Mouse (Mus musculus) left cerebral cortex, postnatal 14 days (tissue): ENCODE measurements around the gene Id2. TPM values are rescaled to one million over a fixed set of nuclear protein-coding genes. Genes with fewer than 3 reads are reported as not detected.

Experiments used
- DNase-seq, 2 experiments: peaks; one replicate each; pipeline ENCODE4 v3.0.0; 2021 to 2022; ENCODE audit warnings: low spot score in 2 of 2, mixed read lengths in 1 of 2
- intact Hi-C: fragments of 180-260 bp; cut with DNase I; formaldehyde crosslinking; loops from one replicate; pipeline ENCODE4 v1.15.1; 2025
- total RNA-seq, 2 experiments: library from RNA; stranded (reverse); gene quantifications; 2 replicates each; pipeline ENCODE4 v1.2.3; 2021

The Id2 gene
- total RNA-seq, 2 experiments from 2014 or later, result 166 to 175 TPM

DNA sequence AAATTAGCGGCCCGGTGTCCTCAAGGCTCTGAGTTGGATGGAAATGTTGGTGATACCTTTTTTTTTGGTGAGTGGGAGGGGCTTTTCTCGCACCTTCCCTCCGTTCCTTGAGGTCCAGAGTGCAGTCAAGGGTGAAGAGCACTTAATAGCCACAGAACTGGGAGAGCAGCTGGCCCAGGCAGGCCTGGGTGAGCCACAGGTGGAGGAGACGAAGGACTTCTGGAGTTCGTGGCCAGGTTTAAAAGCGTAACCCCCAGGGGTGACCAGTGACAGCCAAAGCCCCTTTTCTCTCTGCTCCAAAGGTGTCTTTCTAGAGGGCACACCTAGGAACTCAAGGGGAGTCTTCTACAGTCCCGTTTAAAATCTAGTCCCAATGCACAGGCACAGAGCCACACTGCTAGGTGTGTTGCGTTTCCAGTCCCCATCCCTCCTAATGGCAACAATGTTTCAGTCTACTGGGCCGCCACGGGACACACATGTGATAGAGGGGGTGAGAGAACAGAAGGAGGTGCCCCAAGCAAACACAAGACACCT is 3.6 kb downstream of the Id2 start:
- no peak for DNase-seq

DNA sequence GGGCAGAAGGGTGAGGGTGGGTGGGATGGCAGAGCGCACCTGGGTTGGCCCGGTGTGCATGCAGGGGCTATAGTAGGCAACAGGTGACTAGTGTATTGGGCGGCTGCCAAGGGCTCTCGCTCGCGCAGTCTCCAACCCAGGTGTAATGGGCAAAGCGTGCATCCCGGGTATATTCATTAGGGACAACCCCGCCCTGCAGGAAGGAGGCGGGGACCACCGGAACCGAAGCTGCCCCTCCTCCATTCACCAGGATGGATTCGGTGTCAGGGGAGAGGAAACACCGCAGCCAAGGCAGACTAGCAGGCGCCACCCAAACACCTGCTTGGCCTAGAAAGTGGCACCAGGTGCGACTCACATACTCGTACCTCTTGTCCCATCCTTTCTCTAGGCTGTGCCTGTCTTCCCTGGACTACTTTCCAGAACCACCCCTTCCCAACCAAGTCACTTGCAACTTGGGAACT is 4.2 kb downstream of the Id2 start:
- intact Hi-C loops, result loop anchor here (1.0 to 10.0 kb wide), 6 partner anchors 323 to 1186 kb away; no protein-coding TSS in a partner anchor
- peak in 1 of 2 experiments; percentile 49 for DNase-seq

More for the DNA sequence above, 3.6 kb downstream of the Id2 start:
- intact Hi-C loops, result loop anchor here (2.0 to 10.0 kb wide), 4 partner anchors 381 to 1185 kb away; no protein-coding TSS in a partner anchor

DNA sequence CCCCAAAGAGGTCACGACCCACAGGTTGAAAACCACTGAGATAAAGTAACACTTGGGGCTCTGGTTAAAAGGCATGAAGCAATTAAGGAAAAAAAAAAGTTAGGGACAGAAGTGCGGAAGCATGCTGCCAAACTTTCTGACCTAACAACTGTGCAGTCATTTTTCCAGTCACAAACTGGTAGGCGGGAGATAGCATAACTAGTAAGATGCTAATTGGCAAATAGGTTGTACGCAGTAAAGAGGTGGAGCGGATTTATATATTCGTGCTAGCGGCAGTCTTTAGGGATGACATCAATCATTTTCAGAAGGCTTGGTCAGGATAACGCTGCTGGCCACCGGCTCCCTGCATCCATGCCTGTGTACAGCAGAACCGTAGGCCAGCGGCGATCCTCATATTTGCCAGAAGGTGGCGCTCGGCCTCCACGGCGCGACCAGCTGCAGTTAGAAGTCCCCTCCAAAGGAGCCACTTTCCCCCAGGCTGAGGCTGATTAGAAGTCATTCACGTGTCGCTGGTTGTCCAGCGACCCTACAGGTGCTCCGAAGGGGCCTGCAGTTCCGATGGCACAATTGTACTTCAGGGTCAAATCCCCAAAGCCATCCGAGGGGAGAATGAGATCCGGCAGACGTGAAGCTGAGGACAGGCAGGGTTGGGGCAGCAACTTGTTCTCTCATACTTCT is 4.8 kb downstream of the Id2 start:
- DNase-seq, result peak; percentile 90 to 95
- intact Hi-C loops, result loop anchor here (1.0 to 10.0 kb wide), 6 partner anchors 323 to 1187 kb away; no protein-coding TSS in a partner anchor

DNA sequence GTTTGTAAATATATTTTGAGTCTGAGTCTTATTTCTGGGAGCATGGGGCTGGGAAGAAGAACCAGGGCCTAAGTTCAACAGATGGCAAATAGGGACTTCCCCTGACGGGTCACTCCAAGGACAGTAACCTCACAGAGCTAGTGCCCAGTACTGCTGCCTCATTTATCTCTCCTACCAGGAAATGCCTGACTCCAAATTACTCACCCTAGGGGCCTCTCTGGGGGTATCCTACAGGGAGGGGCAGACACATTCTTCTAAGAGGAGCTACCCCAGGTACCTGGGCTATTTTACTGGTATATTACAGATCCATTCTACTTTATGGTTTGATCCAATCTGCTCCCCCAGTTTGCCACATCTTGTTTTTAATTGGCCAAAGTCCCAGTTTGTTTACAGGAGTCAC is 7.5 kb downstream of the Id2 start:
- intact Hi-C loops, result no loop called here
- no peak for DNase-seq

DNA sequence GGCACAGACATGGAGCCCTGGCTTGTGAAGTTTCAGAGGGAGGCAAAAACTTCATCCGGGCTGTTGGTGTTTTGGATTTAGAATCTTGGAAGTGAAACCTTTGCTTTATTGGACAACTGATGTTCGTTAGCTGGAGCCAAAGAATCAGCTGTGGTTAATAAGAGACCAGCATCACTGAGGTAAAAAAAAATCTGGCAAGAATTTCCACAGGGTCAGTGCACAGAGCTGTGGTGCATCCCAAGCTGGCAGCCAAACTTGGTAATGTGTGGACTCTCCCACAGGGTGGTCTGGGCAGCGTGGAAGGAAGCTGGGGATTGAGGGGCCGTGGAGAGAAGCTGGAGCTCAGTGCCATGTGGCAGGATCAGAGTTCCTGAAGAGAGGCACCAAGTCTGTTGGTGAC is 10.0 kb downstream of the Id2 start:
- intact Hi-C loops, result no loop called here
- DNase-seq, result no peak

DNA sequence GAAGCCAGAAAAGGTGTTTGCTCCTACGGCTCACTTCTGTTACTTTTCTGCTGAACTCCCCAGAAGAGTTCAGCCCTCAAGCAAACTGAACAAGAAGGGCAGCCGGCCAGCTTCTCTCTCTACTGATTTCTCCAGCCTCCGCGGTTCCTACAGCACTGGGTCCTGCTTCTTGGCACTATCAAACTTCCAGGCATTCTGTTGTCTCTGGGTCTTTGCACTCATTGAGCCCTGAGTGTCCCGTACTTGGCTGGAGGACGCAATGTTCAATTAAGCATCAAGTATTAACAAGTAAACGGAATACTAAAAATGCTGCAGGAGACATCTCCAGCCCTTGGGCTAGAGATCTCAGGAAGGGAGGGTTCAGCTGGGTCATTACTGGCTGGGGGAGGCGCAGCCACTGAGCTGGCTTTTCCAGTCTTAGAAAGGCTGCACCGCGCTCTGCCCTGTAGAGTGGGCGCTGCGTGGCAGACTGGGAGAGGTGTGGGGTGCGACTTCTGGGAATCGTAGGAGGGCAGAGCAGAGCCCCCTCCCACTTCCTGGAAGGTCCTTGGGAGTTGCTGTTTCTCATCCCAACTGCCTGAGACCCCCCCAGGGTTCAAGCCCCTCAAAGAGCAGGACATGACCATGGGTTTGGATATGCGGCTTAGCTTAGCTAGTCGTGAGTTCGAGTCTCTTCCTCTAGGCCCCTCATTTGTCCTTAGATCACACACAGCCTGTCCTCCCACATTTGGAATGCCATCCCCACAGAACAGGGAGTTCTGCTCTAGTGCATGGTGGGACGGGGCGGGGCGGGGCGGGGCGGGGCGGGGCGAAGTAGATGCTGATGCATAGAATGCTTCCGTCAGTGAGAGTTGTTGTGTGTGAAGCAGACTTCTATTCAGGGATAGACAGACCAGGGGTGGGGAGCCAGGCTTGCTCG is 13.4 kb downstream of the Id2 start:
- DNase-seq, result no peak
- intact Hi-C loops, result no loop called here

DNA sequence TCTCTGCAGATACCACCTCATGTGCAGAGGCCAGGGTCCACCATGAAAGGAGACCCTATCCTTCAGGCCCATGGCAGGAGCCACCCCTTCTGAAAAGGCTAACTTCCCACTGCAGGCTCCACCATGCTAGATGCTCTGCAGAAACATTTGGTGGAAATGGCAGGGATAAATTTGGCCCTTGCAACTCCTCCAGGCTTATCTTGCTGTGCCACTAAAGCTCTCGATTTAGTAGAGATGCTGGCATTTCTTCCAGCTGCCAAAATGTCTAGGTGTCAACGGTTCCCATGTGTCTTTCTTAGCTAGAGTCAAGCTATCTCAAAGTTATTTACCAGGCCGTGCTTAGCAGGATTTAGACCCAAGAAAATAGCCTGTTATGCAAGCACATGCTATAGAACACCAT is 22.6 kb downstream of the Id2 start:
- DNase-seq, result peak in 1 of 2 experiments; percentile 57

DNA sequence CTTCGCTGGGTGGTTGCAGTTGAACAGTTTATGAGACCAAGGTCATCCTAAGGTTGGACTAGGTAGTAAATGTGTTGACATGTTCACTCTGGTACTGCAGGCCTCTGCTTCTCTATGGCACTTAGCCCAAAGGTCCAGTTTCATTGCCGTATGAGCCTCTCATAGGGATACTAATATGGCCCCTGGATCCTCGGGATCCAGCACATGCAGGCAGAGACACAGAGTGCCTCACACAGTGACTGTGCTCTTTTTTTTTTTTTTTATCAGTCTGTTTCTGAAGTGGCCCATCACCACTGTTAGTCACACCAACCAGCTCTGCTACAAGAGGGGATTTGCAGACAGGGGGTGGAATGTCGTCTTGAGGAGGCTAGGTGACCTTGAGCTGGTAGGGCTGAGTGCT is 23.6 kb downstream of the Id2 start:
- intact Hi-C loops, result no loop called here
- no peak for DNase-seq

More for the DNA sequence above, 22.6 kb downstream of the Id2 start:
- intact Hi-C loops, result no loop called here

DNA sequence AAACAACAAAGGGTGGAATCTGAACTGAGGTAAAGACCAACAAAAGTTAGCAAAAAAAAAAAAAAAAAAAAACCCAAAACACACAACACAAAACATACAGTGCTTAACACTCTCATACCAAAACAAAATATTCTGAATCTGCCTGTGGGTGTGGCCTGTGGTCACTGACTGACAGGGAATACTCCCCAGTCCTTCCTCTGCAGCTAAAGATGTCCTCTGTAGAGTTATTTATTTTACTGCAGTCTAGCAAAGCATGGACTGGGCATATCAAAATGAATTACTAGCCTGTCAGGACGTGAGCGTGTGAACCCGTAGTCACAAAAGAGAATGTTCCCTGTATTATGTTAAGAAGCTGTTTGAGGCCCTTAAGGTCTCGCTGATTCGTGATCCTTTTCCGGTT is 34.7 kb downstream of the Id2 start:
- intact Hi-C loops, result no loop called here
- DNase-seq, result no peak

DNA sequence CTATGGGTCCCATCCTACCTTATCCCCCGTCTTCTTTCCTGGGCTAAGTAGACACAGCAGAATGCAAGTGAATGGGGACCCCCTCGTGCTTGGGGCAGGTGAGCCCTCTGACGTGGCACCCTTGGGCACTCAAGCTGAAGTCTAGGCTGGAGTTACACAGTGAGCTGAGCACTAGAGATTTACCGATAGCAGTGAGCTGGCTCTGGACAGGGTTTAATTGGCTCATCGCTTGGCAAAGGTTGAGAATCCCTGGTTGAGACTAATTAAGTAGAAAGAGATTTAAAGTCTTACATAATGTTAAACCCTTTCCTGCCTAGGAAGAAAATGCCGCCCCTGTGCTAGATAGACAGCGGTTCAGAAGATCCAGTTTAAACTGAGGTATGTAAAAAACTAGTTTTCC is 36.0 kb downstream of the Id2 start:
- intact Hi-C loops, result no loop called here
- no peak for DNase-seq

DNA sequence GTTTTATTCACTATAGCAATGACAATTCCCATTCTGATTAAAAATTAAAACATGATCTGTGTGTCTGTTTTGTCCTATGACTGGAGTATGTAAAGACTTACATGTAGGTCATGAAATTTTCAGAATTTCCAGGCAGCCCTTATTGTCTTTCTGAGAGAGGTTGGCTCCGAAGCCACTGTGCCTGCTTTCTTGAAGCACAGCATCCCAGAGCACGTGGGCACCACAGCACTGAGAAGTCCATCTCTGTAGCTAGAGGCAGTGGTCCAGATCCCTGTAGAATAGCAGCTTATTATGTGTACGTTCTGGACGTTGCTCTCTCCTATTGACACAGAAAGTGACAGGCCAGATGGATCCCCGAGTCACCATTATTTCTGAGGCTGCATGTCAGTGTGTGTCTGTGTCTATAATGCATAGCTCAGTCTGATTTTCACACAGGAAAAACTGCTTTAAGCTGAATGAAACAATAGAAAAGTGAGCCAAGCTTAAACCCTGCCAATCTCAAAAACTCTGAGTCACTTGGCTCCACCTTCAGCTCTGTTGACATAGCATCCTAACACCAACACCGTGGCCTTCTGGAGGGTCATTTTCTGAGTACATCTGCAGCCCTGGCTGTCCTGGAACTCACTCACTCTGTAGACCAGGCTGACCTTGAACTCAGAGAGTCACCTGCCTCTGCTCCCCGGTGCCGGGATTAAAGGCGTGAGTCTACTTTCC is 37.3 kb downstream of the Id2 start:
- no peak for DNase-seq
- intact Hi-C loops, result no loop called here

DNA sequence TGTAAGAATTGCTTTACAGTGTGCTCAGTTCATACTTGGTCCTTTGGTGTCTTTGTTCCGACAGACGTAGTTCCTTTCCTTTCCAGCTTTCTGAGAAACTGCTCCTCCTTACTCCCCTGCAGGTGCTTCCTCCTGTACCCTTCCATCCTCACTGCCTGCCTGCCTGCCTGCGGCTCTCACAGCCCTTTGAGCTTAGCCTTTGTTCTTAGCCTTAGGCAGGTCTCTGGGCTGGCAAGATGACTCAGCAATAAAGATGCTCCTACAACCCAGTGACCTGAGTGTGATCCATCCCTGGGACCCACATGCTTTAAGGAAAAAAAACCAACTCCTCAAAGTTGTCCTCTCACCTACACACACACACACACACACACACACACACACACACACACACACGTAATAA is 42.0 kb downstream of the Id2 start:
- intact Hi-C loops, result no loop called here
- no peak for DNase-seq

DNA sequence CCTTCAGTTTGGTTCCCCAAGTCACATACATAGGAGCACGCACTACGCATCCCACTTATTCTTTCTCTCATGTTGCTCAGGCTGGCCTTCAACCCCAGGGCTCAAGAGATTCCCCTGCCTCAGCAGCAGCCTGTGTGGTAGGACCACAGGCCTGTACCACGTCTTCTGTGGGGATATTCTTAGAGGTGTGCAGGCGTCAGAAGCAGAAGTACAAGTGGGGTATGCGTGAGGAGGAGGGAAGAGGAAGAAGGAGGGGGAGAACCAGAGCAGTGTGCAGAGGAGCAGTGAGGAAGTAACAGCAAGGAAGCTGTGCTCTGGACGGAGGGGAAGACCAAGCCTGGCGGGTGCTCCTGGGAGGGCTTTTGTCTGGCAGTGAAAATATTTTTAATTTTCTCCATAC is 42.4 kb downstream of the Id2 start:
- intact Hi-C loops, result no loop called here

DNA sequence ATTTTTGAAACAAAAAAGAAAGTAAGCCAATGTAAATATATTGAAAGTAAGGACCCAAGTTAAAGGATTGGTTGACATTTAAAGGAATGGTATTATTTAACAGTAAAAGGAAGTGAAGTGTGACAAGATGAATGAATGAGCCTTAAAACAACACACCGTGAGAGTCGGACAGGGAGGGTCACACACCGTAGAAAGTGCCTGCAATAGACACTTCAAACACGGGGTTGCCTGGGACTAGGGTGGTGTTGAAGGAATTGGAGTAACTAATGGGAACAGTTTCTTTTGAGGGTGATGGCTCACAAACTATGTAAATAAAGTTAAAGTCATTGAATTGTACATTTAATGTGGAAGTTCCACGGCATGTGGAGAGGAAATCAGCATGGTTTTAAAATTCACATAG is 47.7 kb downstream of the Id2 start:
- no peak for DNase-seq
- intact Hi-C loops, result no loop called here

More for the DNA sequence above, 42.4 kb downstream of the Id2 start:
- no peak for DNase-seq

DNA sequence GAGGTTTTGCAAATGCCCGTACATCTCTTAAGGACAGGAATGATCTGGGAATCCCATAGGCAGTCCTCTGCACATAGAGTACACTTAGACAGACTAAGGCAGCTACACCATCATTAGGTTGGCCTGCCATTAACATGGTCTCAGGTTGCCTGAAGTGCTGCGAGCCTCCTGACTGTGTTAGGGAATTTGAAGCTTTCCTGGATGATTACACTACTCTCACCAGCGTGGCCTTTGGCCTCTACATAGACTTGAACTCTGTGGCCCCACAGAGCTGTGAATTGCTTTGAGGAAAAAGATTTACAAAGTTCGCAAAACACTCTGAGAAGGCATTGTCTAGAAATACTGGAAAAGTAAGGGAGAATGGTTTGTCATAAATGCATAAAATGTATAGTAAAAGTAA is 52.4 kb downstream of the Id2 start:
- intact Hi-C loops, result no loop called here
- no peak for DNase-seq

DNA sequence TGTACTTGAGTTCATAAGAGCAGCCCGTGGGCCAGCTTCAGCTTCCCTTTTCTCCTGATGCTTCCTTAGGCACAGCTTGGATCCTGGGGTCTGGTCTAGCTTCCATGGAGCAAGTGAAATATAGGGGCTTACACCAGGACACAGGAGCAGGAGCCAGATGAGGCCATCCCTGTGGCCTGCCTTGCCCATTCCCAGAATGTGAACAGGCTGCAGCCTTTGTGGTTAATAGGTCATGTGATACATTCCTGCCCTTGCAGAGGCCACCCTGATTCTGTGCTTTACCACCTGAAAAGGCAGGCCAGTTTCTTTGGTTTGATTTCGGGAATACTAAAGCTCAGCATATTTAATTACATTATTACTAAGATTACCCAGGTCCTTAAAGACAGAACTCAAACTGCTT is 52.9 kb downstream of the Id2 start:
- intact Hi-C loops, result no loop called here

More for the DNA sequence above, 52.9 kb downstream of the Id2 start:
- no peak for DNase-seq
